Mouse (Mus musculus): Measurements from ENCODE around the gene Ncapd2.
A peak's percentile ranks its signal among the peaks of the same experiment; 100 is the strongest.

Ncapd2 gene

DNA sequence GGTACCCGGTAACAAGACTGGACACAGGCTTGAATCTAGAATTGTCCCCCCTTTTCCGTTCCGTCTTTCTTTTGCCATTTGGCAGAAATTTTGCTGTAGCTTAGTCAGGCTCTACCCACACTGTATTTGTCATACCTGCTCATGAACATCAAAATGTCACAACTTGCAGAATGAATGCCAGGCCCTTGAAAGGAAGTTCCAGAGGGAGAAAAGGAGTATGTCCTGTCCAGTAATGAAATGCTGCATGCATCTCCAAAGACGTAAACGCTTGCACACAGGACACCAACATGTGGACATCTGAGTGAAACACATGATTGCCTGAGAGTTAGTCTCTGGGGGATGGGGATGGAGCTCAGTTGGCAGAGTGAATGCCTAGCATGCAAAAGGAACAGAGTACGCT lies 22.2 kb upstream of the Ncapd2 start:
- no peak for DNase-seq

DNA sequence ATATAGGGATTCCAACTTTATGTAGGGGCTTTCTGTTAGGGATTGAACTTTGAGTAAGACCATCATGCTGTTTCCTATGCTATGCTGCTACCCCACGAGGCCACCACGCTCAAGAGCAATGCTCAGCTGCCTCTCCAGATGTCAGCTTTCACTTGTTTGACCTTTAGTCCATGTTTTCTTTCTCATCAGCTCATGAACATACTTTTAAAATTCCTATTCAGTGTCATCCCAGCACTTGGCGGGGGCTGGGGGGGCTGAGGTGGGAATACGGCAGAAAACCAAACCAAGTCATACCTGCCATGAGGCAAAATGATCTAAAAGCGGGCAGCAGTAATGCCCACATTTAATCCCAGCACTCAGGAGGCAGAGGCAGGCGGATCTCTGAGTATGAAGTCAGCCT lies 21.6 kb upstream of the Ncapd2 start:
- DNase-seq = no peak

DNA sequence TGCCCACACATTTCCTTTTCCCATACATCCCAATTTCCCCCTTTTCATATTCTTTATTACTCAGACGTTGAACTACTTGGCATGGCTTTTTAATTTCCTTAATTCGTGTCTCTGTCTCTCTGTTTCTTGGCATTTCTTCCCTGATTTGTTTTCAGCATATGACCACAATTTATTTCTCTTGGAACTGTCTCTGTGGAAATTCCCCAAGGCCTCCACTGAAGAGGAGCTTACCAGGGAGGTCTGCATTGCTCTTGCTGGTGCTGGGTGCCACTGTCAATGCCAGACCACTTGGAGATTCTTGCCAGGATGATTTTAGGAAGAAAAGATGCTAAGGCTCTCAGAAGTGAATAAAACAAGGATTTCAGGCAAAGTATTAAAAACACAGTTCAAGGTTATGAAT lies 21.1 kb upstream of the Ncapd2 start:
- no peak for DNase-seq

DNA sequence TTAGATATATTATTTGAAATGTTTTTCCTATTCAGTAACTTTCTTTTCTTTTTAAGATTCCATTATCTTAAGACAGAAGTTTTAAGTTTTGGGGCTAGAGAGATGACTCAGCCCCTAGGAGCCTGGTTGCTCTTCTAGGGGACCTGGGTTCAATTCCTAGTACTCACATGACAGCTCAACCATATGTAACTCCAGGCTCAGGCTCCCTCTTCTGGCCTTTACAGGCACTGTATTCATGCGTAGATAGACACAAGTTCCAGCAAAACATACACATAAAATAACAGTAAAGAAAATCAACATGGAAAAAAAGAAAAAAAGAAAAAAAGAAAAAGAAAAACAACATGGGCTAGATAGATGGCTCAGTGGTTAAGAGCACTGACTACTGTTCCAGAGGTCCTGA lies 18.9 kb upstream of the Ncapd2 start:
- DNase-seq = no peak

DNA sequence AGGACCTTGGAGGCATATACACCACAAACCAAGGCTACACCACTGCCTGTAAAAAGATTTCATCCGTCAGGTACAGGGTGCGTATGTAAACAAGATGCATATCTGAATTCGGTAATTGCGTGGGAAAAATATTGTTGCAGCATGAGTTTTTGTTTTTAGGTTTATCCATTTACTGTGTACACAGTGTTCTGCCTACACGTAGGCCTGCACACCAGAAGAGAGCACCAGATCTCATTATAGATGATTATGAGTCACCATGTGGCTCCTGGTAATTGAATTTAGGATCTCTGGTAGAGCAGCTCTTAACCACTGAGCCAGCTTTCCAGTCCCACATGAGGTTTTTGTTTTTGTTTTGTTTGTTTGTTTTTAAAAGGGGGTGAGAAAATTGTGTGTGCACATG lies 5.7 kb upstream of the Ncapd2 start:
- no peak for DNase-seq

DNA sequence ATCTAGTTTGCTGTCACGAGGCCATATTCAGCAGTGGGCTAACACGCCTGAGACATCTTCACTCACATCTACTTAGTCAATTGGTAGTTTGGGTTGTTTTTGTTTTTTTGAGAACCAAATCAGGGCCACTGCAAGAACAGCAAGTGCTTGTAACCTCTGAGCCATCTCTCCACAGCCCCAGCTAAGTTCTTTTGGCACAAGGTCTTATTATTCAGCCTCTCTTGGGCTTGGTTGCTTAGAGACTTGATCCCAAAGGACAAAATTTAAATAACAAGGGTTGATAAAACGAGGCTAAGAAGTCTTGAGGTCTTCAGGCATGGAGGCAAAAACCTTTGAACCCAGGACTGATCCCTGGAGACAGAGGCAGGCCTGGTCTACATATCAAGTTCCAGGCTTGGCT lies 4.8 kb upstream of the Ncapd2 start:
- no peak for DNase-seq

DNA sequence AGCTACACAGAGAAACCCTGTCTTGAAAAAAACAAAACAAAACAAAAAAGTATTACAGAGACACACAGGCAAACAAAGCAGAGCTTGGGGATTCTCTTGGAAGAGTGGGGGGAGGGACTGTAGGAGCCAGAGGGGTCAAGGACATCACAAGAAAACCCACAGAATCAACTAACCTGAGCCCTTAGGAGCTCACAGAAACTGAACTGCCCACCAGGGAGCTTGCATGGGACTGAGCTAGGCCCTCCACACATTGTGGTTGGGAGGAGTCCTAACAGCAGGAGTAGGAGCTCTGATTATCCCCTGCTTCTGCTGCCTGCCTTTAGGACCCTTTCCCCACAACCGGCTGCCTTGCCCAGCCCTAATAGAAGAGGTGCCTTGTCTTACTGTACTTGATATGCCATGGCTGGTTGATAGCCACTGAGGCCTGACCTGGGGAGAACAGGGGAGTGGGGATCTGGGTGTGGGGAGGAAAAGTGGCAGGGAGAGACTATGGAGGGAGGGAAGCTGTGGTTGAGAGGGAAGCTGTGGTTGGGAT lies 4.1 kb upstream of the Ncapd2 start:
- DNase-seq = no peak

DNA sequence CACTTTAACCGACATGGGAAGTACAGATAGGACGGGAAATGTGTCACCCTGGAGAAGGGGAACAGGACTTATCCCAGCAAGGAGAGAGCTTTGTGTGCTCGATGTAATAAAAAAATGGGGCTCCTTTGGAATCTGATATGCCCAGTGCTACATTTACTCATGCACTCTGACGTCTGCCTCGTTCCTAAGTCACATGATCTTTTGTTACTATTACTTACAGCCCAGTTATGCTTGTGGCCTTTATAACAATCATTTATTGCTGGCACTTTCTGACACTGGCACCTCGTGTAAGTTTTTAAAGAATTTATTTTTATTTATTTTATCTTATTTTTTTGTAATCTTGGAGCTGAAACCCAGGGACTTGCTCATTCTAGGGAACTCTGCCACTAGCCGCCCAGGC lies 1.9 kb upstream of the Ncapd2 start:
- DNase-seq = no peak

DNA sequence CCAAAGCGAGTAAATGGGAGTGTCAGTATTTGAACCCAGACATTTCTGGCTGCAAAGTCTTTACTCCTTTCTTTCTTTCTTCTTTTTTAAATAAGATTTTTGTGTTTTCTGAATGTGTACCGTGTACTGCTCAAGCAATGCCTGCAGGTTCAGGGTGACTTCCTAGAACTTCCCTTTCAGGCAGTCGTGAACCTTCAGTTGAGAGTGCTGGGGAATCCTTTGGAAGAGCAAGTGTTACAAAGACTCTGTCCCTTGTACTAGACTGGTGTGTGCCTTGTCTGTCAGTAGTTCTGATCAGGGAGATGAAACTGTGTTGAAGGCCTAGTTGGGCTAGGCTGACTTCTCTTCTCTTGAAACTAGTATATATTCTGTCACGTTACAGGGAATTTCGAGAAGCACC lies 1.3 kb upstream of the Ncapd2 start:
- DNase-seq = no peak

DNA sequence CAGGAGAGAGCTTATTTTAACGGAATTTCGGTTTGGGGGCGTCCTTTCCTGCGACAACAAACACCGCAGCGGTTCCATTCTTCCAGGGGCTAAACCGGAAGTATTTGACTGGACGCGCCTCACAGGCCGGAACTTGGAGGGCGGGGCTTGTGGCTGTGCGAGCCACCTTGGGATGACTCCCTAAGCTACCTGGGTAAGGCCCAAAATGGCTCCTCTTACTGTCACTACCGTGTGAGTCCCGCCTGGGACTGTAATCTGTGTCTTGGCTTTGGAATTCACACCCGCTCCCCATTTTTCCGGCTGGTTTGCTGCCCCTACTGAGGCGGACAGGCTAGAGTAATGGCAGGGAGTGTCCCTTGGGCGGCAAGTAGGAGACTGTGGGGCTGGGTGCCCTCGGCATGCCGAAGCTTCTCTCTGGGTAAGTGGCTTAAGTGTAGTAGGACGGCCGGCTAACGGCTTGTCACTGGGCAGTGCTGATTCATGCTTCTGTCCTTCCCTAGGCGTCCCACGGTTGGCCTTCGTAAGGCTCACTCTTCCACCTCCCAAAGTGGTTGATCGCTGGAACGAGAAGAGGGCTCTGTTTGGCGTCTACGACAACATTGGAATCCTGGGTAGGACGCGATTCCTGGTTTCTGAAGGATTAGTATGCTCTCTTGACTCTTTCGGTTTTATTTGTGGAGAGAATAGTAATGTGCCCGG lies 664 bp upstream of the Ncapd2 start:
- DNase-seq = peak; percentile 93

DNA sequence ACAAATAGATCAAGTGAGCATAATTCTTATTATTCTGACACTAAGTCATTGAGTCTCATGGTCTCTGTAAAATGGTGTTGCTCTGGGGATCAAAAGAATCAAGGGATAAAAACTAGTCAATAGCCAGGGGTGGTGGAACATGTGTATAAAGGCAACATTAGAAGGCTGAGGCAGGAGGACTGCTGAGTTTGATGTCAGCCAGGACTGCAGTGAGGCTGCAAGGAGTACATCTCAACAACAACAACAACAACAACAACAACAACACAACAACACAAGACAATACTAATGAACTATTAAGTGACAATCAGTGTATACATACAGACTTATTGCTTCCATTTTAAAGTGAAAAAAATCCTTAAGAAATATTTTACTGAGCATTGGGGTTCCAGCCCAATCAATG lies 685 bp downstream of the Ncapd2 start:
- DNase-seq = no peak

DNA sequence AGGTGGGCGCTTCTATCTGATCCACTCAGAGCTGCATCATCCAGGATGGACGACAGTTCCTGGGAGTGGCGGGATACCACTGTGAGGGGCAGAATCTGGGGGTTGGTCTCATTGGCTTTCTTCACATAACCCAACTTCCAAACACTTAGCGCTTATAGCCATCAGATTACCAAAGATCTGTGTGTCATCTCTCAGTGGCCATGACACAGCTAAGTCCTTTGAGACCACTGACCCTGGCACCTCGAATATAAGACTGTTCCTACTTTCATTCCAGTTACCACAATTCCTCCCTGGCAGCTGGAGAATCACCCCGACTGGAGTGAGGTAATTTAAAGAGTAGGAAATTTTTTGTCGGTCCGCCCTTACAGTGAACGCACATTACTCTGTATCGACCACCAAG lies 5.3 kb downstream of the Ncapd2 start:
- DNase-seq = no peak

DNA sequence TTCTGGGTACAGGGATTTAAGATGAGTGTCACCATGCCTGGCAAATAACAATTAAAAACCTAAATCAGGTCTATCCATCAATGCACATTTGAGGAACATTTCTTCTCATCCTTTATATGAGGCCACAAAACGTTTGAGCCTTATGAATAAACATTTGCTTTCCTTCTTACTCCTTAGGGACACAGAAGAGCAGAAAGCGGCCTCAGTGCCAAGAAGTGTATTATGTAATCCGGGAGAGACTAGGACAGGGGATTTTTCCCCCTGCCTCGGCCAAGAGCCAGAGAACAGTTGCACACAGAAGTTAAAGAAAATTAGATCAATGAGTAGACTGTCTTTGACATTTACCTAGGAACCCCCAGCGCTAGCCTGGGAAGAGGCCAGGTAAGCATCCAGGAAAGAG lies 9.4 kb downstream of the Ncapd2 start:
- no peak for DNase-seq

DNA sequence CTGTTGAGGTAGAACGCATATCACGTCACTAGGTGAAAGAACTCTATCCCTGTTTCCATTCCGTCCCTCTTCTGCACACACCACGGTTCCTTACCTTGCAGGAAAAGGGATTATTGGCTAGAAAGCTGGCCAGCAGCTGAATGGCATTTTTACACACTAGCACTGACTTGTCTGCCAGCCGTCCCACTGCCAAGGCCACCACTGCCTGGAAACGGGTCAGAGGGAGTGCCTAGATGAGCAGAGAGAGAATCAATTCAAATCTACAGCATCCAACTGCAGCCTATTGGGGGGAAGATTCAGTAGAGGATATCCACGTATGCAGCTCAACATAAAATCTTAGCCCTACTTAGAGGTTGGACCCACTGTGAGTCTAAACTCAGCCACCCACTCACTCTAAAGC lies 11.9 kb downstream of the Ncapd2 start:
- DNase-seq = no peak

DNA sequence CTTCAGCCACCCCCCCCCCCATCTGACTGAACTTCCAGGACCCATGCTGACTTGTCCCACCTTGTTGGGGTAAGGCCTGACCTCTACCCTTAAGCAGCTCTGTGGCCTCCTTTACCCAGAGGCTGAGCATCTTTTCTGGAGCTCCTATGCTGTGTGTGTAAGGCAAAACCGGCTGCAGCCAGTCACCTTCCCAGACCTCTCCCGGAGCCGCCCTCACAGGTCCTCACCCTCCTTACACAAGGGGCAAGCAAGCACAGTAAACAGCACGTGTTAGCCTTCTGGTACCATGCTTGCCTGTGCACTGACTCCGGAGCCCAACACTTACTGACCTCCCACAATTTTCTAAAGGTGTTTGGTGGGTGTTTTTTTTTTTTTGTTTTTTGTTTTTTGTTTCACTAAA lies 16.0 kb downstream of the Ncapd2 start:
- DNase-seq = no peak

DNA sequence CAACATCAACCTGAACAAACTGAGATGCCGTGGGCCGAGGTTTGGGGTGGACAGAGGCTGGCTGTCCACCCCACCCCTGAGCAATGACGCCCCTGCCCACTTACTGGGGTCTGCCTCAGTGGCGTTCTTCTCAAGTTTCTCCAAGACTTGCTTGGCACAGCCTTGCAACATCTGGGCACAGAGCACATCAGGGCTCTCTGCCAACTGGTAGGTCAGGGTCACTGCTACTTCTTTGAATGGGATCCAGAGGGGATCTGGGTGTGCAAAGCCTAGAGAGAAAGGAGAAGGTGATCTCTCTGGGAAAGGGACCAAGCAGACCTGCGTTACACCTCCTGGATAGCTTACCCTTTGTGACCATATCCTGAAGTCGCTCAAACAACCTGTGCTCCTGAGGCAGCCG lies 18.2 kb downstream of the Ncapd2 start:
- DNase-seq = no peak

DNA sequence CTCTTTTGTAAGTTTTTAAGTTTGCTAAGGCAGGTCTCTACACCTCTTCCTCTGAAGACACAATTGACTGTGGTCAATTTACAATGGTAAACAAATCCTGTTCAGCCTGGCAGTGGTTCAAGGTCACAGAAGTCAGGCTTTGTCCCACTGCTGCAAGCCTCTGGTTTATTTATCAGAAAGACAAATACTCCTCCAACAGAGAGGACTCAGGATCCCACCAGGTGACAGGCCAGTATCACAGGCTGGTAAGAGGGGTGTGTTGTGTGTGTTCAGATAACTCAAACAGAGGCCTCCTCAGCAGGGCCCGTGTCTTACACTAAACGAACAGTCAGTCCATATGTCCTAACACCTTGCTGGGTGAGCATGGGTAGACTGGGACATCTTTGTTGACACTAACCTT lies 19.0 kb downstream of the Ncapd2 start:
- no peak for DNase-seq

DNA sequence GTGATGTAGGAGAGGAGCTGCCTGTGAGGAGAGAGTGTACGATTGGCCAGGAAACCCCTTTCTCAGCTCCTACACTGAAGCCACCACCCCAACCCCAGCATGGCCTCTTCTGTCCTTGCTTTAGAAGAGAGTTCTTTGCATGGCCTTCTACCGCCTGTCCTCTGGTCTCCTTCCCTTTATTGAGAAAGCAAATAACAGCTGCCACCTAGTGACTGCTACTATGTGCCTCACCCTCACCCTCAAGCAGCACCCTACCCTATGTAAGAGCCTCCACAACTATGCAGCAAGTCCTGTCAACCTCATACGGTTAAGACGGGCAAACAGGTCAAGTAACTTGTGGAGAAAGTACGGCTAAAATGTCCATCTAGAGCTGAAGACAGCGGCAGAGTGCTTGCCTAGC lies 21.3 kb downstream of the Ncapd2 start:
- DNase-seq = no peak

DNA sequence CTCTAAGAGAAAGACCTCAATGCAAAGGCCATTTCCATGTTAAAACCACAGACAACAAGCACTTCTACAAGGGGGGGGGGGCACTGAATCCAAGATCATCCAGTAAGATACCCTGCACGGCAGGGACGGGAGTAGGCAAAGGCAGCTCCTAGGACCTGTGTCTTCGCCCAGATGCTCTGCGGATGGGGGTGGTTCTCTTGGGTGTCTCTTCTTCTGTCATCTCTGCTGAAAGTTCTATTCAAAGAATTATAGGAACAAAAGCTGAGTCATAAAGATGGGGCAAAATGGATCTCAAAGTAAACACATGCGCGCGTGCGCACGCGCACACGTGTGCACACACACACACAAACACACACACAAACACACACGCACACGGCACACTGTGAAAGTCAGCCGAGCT lies 23.4 kb downstream of the Ncapd2 start:
- no peak for DNase-seq

DNA sequence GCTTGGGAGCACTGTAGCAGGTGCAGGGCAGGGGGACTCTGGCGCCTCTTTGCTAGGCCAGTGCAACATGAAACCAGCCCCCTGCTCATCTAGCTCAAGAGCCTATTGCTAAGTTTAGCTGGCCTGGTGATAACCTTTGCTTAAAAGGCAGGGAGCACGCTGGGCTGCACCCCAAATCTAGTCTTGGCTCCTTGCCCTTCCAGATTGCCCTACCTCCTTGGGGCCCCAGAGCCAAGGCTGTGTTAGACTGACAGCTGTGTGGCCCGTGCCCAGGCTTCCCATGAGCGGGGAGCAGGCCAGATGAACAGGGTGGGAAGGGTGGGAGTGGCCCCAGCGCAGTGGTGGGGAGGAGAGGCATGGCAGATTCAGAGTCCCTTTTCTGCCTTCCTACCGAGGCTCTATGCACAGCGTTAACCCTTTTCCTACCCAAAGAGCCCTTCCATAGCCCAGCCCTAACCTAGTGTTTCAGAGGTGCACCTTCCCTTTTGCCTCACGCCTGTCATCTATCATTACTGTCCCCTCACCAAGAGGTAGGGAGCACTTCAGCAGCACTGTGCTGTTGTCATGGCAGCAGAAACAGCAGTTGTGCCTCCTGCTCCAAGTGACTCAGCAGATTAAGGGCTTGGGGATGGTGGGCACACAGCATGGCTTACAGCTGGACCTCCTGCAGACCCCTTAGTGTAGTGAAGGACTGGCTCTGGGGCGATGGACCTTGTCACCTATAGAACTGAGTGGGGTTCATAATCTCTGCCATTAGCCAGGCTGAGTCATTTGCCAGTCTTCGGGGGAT lies 24.4 kb downstream of the Ncapd2 start:
- peak; percentile 48 for DNase-seq

DNA sequence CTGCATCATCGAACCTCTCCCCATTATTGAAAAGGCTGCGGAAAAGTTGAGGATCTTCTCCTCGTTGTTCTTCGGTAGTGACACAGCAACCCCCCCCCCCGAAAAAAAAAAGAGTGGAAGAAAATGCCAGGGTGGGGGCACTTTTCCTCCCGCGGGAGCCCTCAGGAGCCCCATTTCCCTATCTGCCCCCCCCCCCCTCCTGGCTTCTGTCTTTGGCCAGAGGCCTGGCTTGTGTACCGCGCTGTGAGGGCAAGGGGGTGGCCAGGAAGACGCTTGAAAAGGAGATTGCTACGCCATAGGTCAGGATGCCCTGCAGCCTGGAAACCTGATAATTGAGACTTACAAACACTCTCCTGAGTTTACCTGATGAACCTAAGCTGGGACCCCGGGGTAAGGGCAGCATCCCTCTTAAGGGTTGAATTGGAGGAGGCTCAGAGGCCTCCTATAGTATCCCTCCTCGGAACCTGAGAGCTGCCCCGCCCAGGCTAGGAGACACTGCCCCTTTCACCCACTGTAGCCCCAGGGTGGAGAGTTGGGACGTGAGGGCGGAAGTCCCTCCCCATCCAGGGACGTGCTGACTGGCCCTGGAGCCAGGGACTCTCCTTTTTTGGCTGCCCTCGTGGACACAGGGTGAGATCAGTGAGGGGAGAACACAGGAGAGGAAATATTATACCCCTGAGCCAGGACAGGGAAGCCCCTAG lies 25.3 kb downstream of the Ncapd2 start, which contains the start of gene Gapdh:
Gene Gapdh, minus strand, starts transcription at position 417 of the 701 bp plus-strand sequence.
- DNase-seq = peak; percentile 90

DNA sequence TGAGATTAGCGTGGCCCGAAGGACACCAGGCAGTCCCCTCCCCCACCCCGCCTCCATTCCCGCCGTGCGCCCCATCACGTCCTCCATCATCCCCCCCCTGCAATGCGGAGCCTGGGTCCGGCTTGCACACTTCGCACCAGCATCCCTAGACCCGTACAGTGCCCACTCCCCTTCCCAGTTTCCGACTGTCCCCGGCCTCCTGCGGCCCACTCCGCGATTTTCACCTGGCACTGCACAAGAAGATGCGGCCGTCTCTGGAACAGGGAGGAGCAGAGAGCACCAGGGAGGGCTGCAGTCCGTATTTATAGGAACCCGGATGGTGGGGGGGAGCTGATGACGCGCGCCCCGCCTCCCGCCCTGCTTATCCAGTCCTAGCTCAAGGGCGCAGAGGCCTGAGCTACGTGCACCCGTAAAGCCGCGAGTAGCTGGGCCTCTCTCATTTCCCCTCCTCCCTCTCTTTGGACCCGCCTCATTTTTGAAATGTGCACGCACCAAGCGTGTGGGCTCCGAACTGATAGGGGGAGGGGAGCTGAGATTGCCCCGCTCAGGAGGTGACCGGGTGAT lies 26.1 kb downstream of the Ncapd2 start:
- DNase-seq = peak; percentile 98

DNA sequence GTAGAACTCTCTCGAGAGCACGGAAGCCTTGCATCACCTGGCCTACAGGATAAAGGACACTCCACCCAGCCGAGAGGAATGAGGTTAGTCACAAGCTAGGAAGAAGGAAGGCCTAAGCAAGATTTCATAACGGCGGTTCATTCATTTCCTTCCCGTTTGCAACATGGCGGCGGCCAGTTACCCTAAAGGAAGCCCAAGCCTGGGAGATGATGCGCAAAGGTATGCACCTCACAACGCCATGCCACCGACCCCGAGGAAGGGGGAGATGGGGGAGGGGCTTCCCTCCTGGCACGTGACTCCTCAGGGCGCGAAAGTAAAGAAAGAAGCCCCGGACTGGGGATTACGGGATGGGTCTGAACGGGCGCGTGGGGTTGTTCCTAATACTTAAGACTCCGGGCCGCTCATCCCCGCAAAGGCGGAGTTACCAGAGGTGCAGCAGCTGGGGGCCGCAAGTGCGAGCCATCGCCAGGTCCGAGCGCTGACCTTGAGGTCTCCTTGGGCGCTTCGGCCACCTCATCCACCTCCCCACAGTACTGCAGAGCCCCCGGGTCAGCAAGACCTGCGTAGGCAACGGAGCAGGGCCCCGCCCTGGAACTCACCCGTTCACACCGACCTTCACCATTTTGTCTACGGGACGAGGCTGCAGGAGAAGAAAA lies 26.7 kb downstream of the Ncapd2 start:
- DNase-seq = peak; percentile 71
